Mouse (Mus musculus) CH12.LX (cell line): ENCODE measurements around the gene Akap5. TPM values are rescaled to one million over a fixed set of nuclear protein-coding genes. Genes with fewer than 3 reads are reported as not detected.

ENCODE experiments used
- DNase-seq: peaks from one replicate; pipeline ENCODE4 v3.0.0-alpha.2; 2013; ENCODE audit errors: extremely low read depth
- H3K27ac ChIP-seq: 2 replicates; pipeline ENCODE4 v1.5.1; 2012; ENCODE audit warnings: low read depth, mild to moderate bottlenecking, control low read depth, moderate library complexity; ENCODE audit not compliant: insufficient read depth
- H3K27me3 ChIP-seq: replicated peaks from 2 replicates; pipeline ENCODE3; 2012; ENCODE audit warnings: inconsistent platforms
- H3K36me3 ChIP-seq, 2 experiments: replicated peaks in 1 of 2; 2 replicates each; pipeline versions ENCODE3 to v1.6.1; 2012; ENCODE audit warnings: inconsistent platforms in 1 of 2, low read length in 1 of 2, mild to moderate bottlenecking in 1 of 2, mixed read lengths in 1 of 2, moderate library complexity in 1 of 2; ENCODE audit not compliant: control insufficient read depth in 1 of 2, insufficient read depth in 1 of 2
- H3K4me1 ChIP-seq, 2 experiments: 2 replicates each; pipeline ENCODE4 v1.6.1; 2012; ENCODE audit warnings: inconsistent platforms in 1 of 2, moderate library complexity in 1 of 2; ENCODE audit not compliant: insufficient read depth in 2 of 2, control insufficient read depth in 1 of 2
- H3K4me2 ChIP-seq: 2 replicates; pipeline ENCODE4 v1.6.1; 2012; ENCODE audit warnings: low read depth, mild to moderate bottlenecking, control low read depth; ENCODE audit not compliant: poor library complexity, insufficient read depth, severe bottlenecking
- H3K4me3 ChIP-seq, 3 experiments: fragments of 150-350 bp in 1 of 3; sonication (generic) in 1 of 3; replicated peaks in 1 of 3; 2 replicates each; pipeline versions ENCODE3 to v1.5.1; 2011 to 2012; ENCODE audit warnings: low read depth in 2 of 3, low read length in 2 of 3, mild to moderate bottlenecking in 2 of 3, moderate library complexity in 2 of 3, control low read depth in 1 of 3, improper control_type of control experiment in 1 of 3, inconsistent platforms in 1 of 3, mixed read lengths in 1 of 3; ENCODE audit not compliant: poor library complexity in 1 of 3
- H3K79me2 ChIP-seq: replicated peaks from 2 replicates; pipeline ENCODE4 v1.6.1; 2012; ENCODE audit warnings: mild to moderate bottlenecking, moderate library complexity; ENCODE audit not compliant: control insufficient read depth, poor library complexity, insufficient read depth, severe bottlenecking; ENCODE audit errors: extremely low read depth
- H3K9ac ChIP-seq: 2 replicates; pipeline ENCODE4 v1.6.1; 2012; ENCODE audit warnings: low read depth, mild to moderate bottlenecking, control low read depth, moderate library complexity; ENCODE audit not compliant: insufficient read depth
- H3K9me3 ChIP-seq: replicated peaks from 2 replicates; pipeline ENCODE3; 2012; ENCODE audit warnings: low read length, inconsistent platforms, mixed read lengths
- BHLHE40 ChIP-seq: IDR thresholded peaks from 2 replicates; pipeline ENCODE4 v1.6.1; 2011; ENCODE audit warnings: mild to moderate bottlenecking, low read depth, low read length, improper control_type of control experiment
- CHD1 ChIP-seq: IDR thresholded peaks from 2 replicates; pipeline ENCODE4 v1.6.1; 2012; ENCODE audit warnings: low read depth, low read length, improper control_type of control experiment, inconsistent platforms
- CHD2 ChIP-seq: IDR thresholded peaks from 2 replicates; pipeline ENCODE4 v1.6.1; 2011; ENCODE audit warnings: low read length, improper control_type of control experiment
- ELF1 ChIP-seq: IDR thresholded peaks from 2 replicates; pipeline ENCODE4 v1.6.1; 2014; ENCODE audit warnings: low read depth, mild to moderate bottlenecking, inconsistent platforms, low read length, improper control_type of control experiment
- EP300 ChIP-seq: IDR thresholded peaks from 2 replicates; pipeline ENCODE4 v1.6.1; 2011; ENCODE audit warnings: low read length, improper control_type of control experiment
- GABPA ChIP-seq: IDR thresholded peaks from 2 replicates; pipeline ENCODE4 v1.6.1; 2012; ENCODE audit warnings: low read depth, low read length, improper control_type of control experiment, inconsistent platforms; ENCODE audit not compliant: insufficient replicate concordance
- IRF4 ChIP-seq: IDR thresholded peaks from 2 replicates; pipeline ENCODE4 v1.6.1; 2014; ENCODE audit warnings: low read depth, mild to moderate bottlenecking, inconsistent platforms, low read length, improper control_type of control experiment
- JUN ChIP-seq: IDR thresholded peaks from 2 replicates; pipeline ENCODE4 v1.6.1; 2011; ENCODE audit warnings: low read depth, mild to moderate bottlenecking, low read length, improper control_type of control experiment, moderate library complexity; ENCODE audit not compliant: insufficient read depth
- MAX ChIP-seq: IDR thresholded peaks from 2 replicates; pipeline ENCODE4 v1.6.1; 2011; ENCODE audit warnings: low read length, improper control_type of control experiment
- MEF2A ChIP-seq: IDR thresholded peaks from 2 replicates; pipeline ENCODE4 v1.6.1; 2014; ENCODE audit warnings: low read depth, mild to moderate bottlenecking, inconsistent platforms, low read length, improper control_type of control experiment, borderline replicate concordance
- NELFE ChIP-seq: IDR thresholded peaks from 2 replicates; pipeline ENCODE4 v1.6.1; 2011; ENCODE audit warnings: low read depth, low read length, improper control_type of control experiment
- NRF1 ChIP-seq: IDR thresholded peaks from 2 replicates; pipeline ENCODE4 v1.6.1; 2014; ENCODE audit warnings: low read depth, mild to moderate bottlenecking, inconsistent platforms, low read length, improper control_type of control experiment, moderate library complexity
- PAX5 ChIP-seq: IDR thresholded peaks from 2 replicates; pipeline ENCODE4 v1.6.1; 2012; ENCODE audit warnings: low read length, inconsistent platforms, mixed read lengths
- RCOR1 ChIP-seq: conservative IDR thresholded peaks from 2 replicates; pipeline ENCODE4 v1.6.1; 2012; ENCODE audit warnings: low read depth, mild to moderate bottlenecking, inconsistent platforms, low read length, improper control_type of control experiment
- SMC3 ChIP-seq: IDR thresholded peaks from 2 replicates; pipeline ENCODE4 v1.6.1; 2011; ENCODE audit warnings: low read depth, low read length, improper control_type of control experiment
- TCF12 ChIP-seq: IDR thresholded peaks from 2 replicates; pipeline ENCODE4 v1.6.1; 2014; ENCODE audit warnings: low read depth, mild to moderate bottlenecking, inconsistent platforms, low read length, improper control_type of control experiment
- UBTF ChIP-seq: IDR thresholded peaks from 2 replicates; pipeline ENCODE4 v1.6.1; 2012; ENCODE audit warnings: low read depth, mild to moderate bottlenecking, inconsistent platforms, low read length, improper control_type of control experiment, moderate library complexity
- USF1 ChIP-seq: IDR thresholded peaks from 2 replicates; pipeline ENCODE4 v1.6.1; 2014; ENCODE audit warnings: low read depth, mild to moderate bottlenecking, inconsistent platforms, low read length, improper control_type of control experiment
- USF2 ChIP-seq: conservative IDR thresholded peaks from 2 replicates; pipeline ENCODE4 v1.6.1; 2011; ENCODE audit warnings: low read depth, low read length, improper control_type of control experiment
- ZC3H11A ChIP-seq: IDR thresholded peaks from 2 replicates; pipeline ENCODE4 v1.6.1; 2012; ENCODE audit warnings: low read depth, mild to moderate bottlenecking, inconsistent platforms, low read length, improper control_type of control experiment
- ZMIZ1 ChIP-seq: IDR thresholded peaks from 2 replicates; pipeline ENCODE4 v1.6.1; 2012; ENCODE audit warnings: low read depth, mild to moderate bottlenecking, inconsistent platforms, low read length, improper control_type of control experiment
- dilution Hi-C: fragments of 300-500 bp; cut with MboI; formaldehyde crosslinking; loops from 2 replicates; pipeline ENCODE4 v1.14.3; 2020; ENCODE audit warnings: low sequenced_read_pairs; ENCODE audit not compliant: extremely low pct_unique_long_range_greater_than_20kb, extremely low pct_ligation_motif_present
- in situ Hi-C: fragments of 300-500 bp; cut with MboI; formaldehyde crosslinking; loops from 3 replicates; pipeline ENCODE4 v1.14.3; 2019; ENCODE audit warnings: low sequenced_read_pairs, low pct_ligation_motif_present, low pct_unique_long_range_greater_than_20kb, mixed read lengths
- polyA plus RNA-seq: library from polyadenylated mRNA; unstranded; fragments of >175 nt; gene quantifications from 2 replicates; pipeline ENCODE4 v1.2.1, GENCODE M21; 2012; ENCODE audit warnings: low read depth; ENCODE audit not compliant: insufficient read length
- total RNA-seq, 2 experiments: library from RNA; depleted of rRNA; stranded (reverse); fragments of 300-350 nt in 1 of 2; fragments of >200 nt in 1 of 2; gene quantifications; 2 replicates each; pipeline ENCODE4 v1.2.3; 2012 to 2014

Gene Akap5
- total and polyA plus RNA-seq, 3 experiments: 0.27 to 0.89 (median 0.38) TPM

DNA sequence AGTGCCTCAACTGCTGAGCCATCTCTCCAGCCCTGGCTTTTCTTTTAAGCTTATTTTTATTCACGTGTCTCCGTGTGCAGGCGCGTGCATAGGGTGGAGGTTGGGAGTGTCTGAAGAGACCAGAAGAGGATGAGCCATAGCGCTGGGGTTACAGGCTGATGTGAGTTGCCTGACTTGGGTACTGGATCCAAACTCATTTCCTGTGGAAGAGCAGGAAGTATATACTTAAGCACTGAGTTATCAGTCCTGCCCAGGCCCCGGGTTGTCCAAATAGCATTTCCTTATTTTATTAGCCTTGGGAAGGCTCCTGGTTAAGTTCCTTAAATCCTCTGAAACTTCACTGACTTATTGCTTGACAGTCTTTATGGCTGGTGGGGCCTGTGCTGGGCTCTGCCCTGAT, 14.7 kb upstream of the Akap5 start:
- Histone ChIP-seq H3K36me3 (peaks cover 55 to 78% of the 10 kb centered on the region in 2 experiments), H3K27me3 (no peaks in the 10 kb centered on the region), H3K4me1 (peaks cover 18 to 41% of the 10 kb centered on the region in 2 experiments), H3K79me2 (no peaks in the 10 kb centered on the region), H3K4me3 (no peak overlapping the region), H3K9ac (no peak overlapping the region), H3K27ac (no peak overlapping the region), H3K9me3 (no peaks in the 10 kb centered on the region), H3K4me2 (no peak overlapping the region)
- in situ Hi-C loops (no loop called here), dilution Hi-C loops (no loop called here)
- no peak for TF ChIP-seq TCF12
- no peak for TF ChIP-seq BHLHE40
- no peak for TF ChIP-seq MEF2A
- no peak for TF ChIP-seq CHD2
- no peak for DNase-seq

DNA sequence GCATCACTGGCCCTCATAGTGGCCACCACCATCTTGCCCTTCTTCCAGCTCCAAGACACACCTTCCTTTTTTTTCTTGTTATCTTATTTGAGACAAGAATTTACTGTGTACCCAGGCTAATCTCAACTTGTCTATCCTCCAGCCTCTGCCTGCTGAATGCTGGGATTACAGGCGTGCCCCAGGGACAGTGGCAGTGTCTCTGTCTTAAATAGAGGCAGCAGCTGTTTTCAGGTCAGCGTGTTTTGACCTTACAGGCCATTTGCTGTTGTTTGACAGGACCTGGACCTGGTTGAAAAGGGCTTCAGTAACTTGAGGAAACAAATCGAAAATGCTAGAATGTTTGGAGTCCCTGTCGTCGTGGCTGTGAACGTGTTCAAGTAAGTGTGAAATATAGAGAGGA, 14.1 kb upstream of the Akap5 start:
- TF ChIP-seq GABPA (no peak), CHD1 (no peak), UBTF (no peak), BHLHE40 (no peak), ZMIZ1 (no peak), IRF4 (no peak), USF1 (no peak), PAX5 (no peak), TCF12 (no peak), NRF1 (no peak), USF2 (no peak), RCOR1 (no peak), MAX (no peak), SMC3 (no peak), NELFE (no peak), ZC3H11A (no peak), JUN (no peak), EP300 (no peak), ELF1 (no peak)
- peaks cover 55 to 79% of the 10 kb centered on the region in 2 experiments for H3K36me3 ChIP-seq
- in situ Hi-C loops: no loop called here

More for the DNA sequence above, 14.1 kb upstream of the Akap5 start:
- no peak overlapping the region for H3K9ac ChIP-seq
- peaks cover 17 to 37% of the 10 kb centered on the region in 2 experiments for H3K4me1 ChIP-seq
- dilution Hi-C loops: no loop called here
- DNase-seq: no peak
- H3K27me3 ChIP-seq: no peaks in the 10 kb centered on the region
- H3K4me3 ChIP-seq: no peak overlapping the region
- no peak overlapping the region for H3K4me2 ChIP-seq
- no peak overlapping the region for H3K27ac ChIP-seq
- H3K9me3 ChIP-seq: no peaks in the 10 kb centered on the region
- H3K79me2 ChIP-seq: no peaks in the 10 kb centered on the region
